Mouse (Mus musculus) cerebellum, postnatal 10 days (tissue): Measurements from ENCODE around the gene Thumpd3.

ENCODE experiments used
- DNase-seq, 2 experiments: peaks; one replicate each; pipeline ENCODE4 v3.0.0; 2021; ENCODE audit warnings: mixed read lengths in 2 of 2

The Thumpd3 gene

GRCm38 (mm10) chr6:113046041-113046975 is at the start of gene Thumpd3:
Gene Thumpd3, plus strand, starts transcription at chr6:113046225.
- peak; percentile 99 for DNase-seq

GRCm38 (mm10) chr6:112999199-112999598 is 46.8 kb upstream of the Thumpd3 start:
- DNase-seq = no peak

GRCm38 (mm10) chr6:113000666-113001287 is 45.2 kb upstream of the Thumpd3 start:
- peak; percentile 96 to 97 for DNase-seq

GRCm38 (mm10) chr6:113001719-113002118 is 44.3 kb upstream of the Thumpd3 start:
- DNase-seq = no peak

- no peak for DNase-seq
Observed at GRCm38 (mm10) chr6:113003313-113004111, 42.5 kb upstream of the Thumpd3 start.

GRCm38 (mm10) chr6:113006833-113007232 is 39.2 kb upstream of the Thumpd3 start:
- DNase-seq = no peak

- DNase-seq = no peak
Observed at GRCm38 (mm10) chr6:113011886-113012285, 34.1 kb upstream of the Thumpd3 start.

- DNase-seq = peak; percentile 72 to 76
Observed at GRCm38 (mm10) chr6:113012495-113012941, 33.5 kb upstream of the Thumpd3 start.

GRCm38 (mm10) chr6:113013550-113013949 is 32.5 kb upstream of the Thumpd3 start:
- no peak for DNase-seq

- no peak for DNase-seq
Observed at GRCm38 (mm10) chr6:113017500-113018047, 28.5 kb upstream of the Thumpd3 start.

- DNase-seq = no peak
Observed at GRCm38 (mm10) chr6:113018139-113018538, 27.9 kb upstream of the Thumpd3 start.

- no peak for DNase-seq
Observed at GRCm38 (mm10) chr6:113024866-113025265, 21.2 kb upstream of the Thumpd3 start.

- no peak for DNase-seq
Observed at GRCm38 (mm10) chr6:113025774-113026173, 20.3 kb upstream of the Thumpd3 start.

- DNase-seq = no peak
Observed at GRCm38 (mm10) chr6:113027446-113027845, 18.6 kb upstream of the Thumpd3 start.

- no peak for DNase-seq
Observed at GRCm38 (mm10) chr6:113029006-113029405, 17.0 kb upstream of the Thumpd3 start.

- DNase-seq = no peak
Observed at GRCm38 (mm10) chr6:113030553-113030952, 15.5 kb upstream of the Thumpd3 start.

- DNase-seq = no peak
Observed at GRCm38 (mm10) chr6:113030970-113031660, 14.9 kb upstream of the Thumpd3 start.

GRCm38 (mm10) chr6:113032121-113032520 is 13.9 kb upstream of the Thumpd3 start:
- DNase-seq = no peak

- DNase-seq = no peak
Observed at GRCm38 (mm10) chr6:113033185-113033584, 12.8 kb upstream of the Thumpd3 start.

- DNase-seq = no peak
Observed at GRCm38 (mm10) chr6:113034466-113034865, 11.6 kb upstream of the Thumpd3 start.

GRCm38 (mm10) chr6:113036463-113037175 is 9.4 kb upstream of the Thumpd3 start:
- no peak for DNase-seq
